Comparison of ENCODE assay signal across 17 mouse cellular contexts in the genomic region with DNA sequence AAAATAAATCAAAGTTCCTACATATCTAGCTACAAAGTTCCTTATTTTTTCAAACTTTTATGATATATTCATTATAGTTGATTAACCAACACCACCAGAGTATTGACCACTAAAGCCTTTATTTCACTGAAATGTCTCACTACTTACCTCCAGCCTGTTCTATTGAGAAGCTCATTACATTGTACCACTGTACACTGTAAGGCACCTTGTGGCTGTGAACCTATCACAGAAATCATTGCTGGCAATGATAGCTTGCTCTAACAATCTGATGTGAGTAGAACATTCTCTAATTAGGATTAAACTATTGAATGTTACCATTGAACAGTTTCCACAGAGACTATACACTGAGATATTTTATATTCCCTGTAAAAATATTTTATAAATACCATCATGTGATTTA.
"Had no signal": no experiment of that assay in that cellular context is flagged by ENCODE, and none has a peak within 500 bp of the region (broad histone marks: within the 10 kb centered on the region; RNA-seq: fewer than 3 reads in every experiment).

No protein-coding gene starts in this region.

- H3K27me3 ChIP-seq: lung, embryonic 15.5 days; midbrain, embryonic 12.5 days; neural tube, embryonic 13.5 days; neural tube, embryonic 15.5 days had no signal

- H3K9ac ChIP-seq: lung, embryonic 15.5 days; midbrain, embryonic 12.5 days; neural tube, embryonic 13.5 days; neural tube, embryonic 15.5 days had no signal

- H3K27ac ChIP-seq: lung, embryonic 15.5 days; midbrain, embryonic 10.5 days; midbrain, embryonic 12.5 days; neural tube, embryonic 13.5 days; neural tube, embryonic 15.5 days had no signal

- H3K36me3 ChIP-seq: lung, embryonic 15.5 days; midbrain, embryonic 10.5 days; midbrain, embryonic 12.5 days; neural tube, embryonic 13.5 days; neural tube, embryonic 15.5 days had no signal

- H3K4me1 ChIP-seq: lung, embryonic 15.5 days; midbrain, embryonic 10.5 days; midbrain, embryonic 12.5 days; neural tube, embryonic 13.5 days; neural tube, embryonic 15.5 days had no signal

- H3K4me3 ChIP-seq: lung, embryonic 15.5 days; midbrain, embryonic 10.5 days; midbrain, embryonic 12.5 days; myocyte; neural tube, embryonic 13.5 days; neural tube, embryonic 15.5 days had no signal

- H3K4me2 ChIP-seq: lung, embryonic 15.5 days; midbrain, embryonic 12.5 days; neural tube, embryonic 13.5 days; neural tube, embryonic 15.5 days had no signal

- DNase-seq: lung, adult 18-20 months; lung, postnatal 4 days; retina, postnatal 1 day; right cerebral cortex, adult 18-20 months; right cerebral cortex, postnatal 25 days; right cerebral cortex, postnatal 4 days; spleen, adult 18-20 months; thymus, adult 18-20 months; thymus, postnatal 14 days; thymus, postnatal 36 days had no signal

- H3K9me3 ChIP-seq: lung, embryonic 15.5 days; midbrain, embryonic 12.5 days; neural tube, embryonic 13.5 days; neural tube, embryonic 15.5 days had no signal

- ATAC-seq: lung, postnatal 0 days had no signal
